Comparison of ENCODE assay signal across 8 mouse cellular contexts in genomic region chr17:83517280-83518015, GRCm38 (mm10). TPM values are rescaled to one million over a fixed set of nuclear protein-coding genes. Genes with fewer than 3 reads are reported as not detected.
DNase-seq lines count a peak whose midpoint lies in the region; ATAC-seq and TF ChIP-seq lines count a peak whose summit lies in the region.

TSS of gene Cox7a2l (minus strand) at chr17:83517330.

- no peaks in the 10 kb centered on the region for H3K9me3 ChIP-seq in kidney, embryonic 14.5 days (ENCODE audit: control insufficient read depth, low read length)
- no peaks in the 10 kb centered on the region for H3K9me3 ChIP-seq in intestine, postnatal 0 days (ENCODE audit: control insufficient read depth)
- no peaks in the 10 kb centered on the region for H3K9me3 ChIP-seq in liver, embryonic 16.5 days (replicated peaks; ENCODE audit: control insufficient read depth, low read length)

- intact Hi-C loops in gastrocnemius, postnatal 36 days (cut with DNase I), result loop anchor here (10.0 kb wide), 1 partner anchor 243 kb away; no protein-coding TSS in a partner anchor

- no peak for TF ChIP-seq CTCF in brain, embryonic 14.5 days (IDR thresholded peaks at IDR 0.05; ENCODE audit: borderline replicate concordance, extremely low read depth, insufficient read depth, insufficient read length)
- TF ChIP-seq CTCF in intestine, postnatal 0 days (IDR thresholded peaks at IDR 0.05; ENCODE audit: low read depth), result no peak

- ATAC-seq in kidney, embryonic 14.5 days (ENCODE audit: low FRiP score, low TSS enrichment), result no peak
- no peak for ATAC-seq in intestine, postnatal 0 days
- ATAC-seq in liver, embryonic 16.5 days (ENCODE audit: low read depth), result no peak

- 87% methylated on average over 8 of the region's 8 CpGs for WGBS in kidney, embryonic 14.5 days
- WGBS in intestine, postnatal 0 days, result 91% methylated on average over 8 of the region's 8 CpGs
- WGBS in liver, embryonic 16.5 days (ENCODE audit: insufficient replicate concordance), result 83% methylated on average over 8 of the region's 8 CpGs

- no peaks in the 10 kb centered on the region for H3K27me3 ChIP-seq in kidney, embryonic 14.5 days (ENCODE audit: control insufficient read depth, insufficient read depth, low read length)
- H3K27me3 ChIP-seq in intestine, postnatal 0 days (replicated peaks; ENCODE audit: control insufficient read depth, insufficient read depth, low read length), result no peaks in the 10 kb centered on the region
- no peaks in the 10 kb centered on the region for H3K27me3 ChIP-seq in liver, embryonic 16.5 days (ENCODE audit: control insufficient read depth, insufficient read depth, low read depth, low read length)

- H3K36me3 ChIP-seq in kidney, embryonic 14.5 days (ENCODE audit: control insufficient read depth, insufficient read depth, low read length), result no peaks in the 10 kb centered on the region
- no peaks in the 10 kb centered on the region for H3K36me3 ChIP-seq in intestine, postnatal 0 days (ENCODE audit: control insufficient read depth, insufficient read depth)
- H3K36me3 ChIP-seq in liver, embryonic 16.5 days (ENCODE audit: control insufficient read depth, insufficient read depth), result no peaks in the 10 kb centered on the region

- H3K27ac ChIP-seq in kidney, embryonic 14.5 days (ENCODE audit: low read depth, low read length), result no peak within 1 kb of the TSS
- no peak within 1 kb of the TSS for H3K27ac ChIP-seq in intestine, postnatal 0 days (ENCODE audit: low read depth, low read length)
- H3K27ac ChIP-seq in liver, embryonic 16.5 days (ENCODE audit: low read length), result no peak within 1 kb of the TSS

- H3K4me1 ChIP-seq in kidney, embryonic 14.5 days (ENCODE audit: control insufficient read depth, insufficient read depth, low read length), result peaks cover 15% of the 10 kb centered on the region; the same call in 1 of the 2 replicates
- peaks cover 4% of the 10 kb centered on the region; the same call in 1 of the 2 replicates for H3K4me1 ChIP-seq in intestine, postnatal 0 days (replicated peaks; ENCODE audit: control insufficient read depth, insufficient read depth, low read length)
- peaks cover 14% of the 10 kb centered on the region for H3K4me1 ChIP-seq in liver, embryonic 16.5 days (ENCODE audit: control insufficient read depth, low read depth, low read length)

- H3K9ac ChIP-seq in kidney, embryonic 14.5 days (ENCODE audit: low read depth, low read length), result no peak within 1 kb of the TSS
- H3K9ac ChIP-seq in intestine, postnatal 0 days (ENCODE audit: low read depth, low read length), result no peak within 1 kb of the TSS
- H3K9ac ChIP-seq in liver, embryonic 16.5 days (ENCODE audit: low read depth, low read length), result no peak within 1 kb of the TSS

- no peak for TF ChIP-seq POLR2A in brain, embryonic 14.5 days (IDR thresholded peaks at IDR 0.05; ENCODE audit: borderline replicate concordance, extremely low read depth, insufficient read depth, insufficient read length, poor library complexity, severe bottlenecking)

- DNase-seq in kidney, adult 18-20 months, result no peak
- DNase-seq in brain, embryonic 14.5 days (ENCODE audit: low read depth), result no peak
- no peak for DNase-seq in gastrocnemius, postnatal 36 days
- DNase-seq in telencephalon, adult 2 months (ENCODE audit: low read depth, low spot score), result peak; percentile 86
- DNase-seq in cerebellum, adult 9-11 months, result no peak

- H3K4me3 ChIP-seq in kidney, embryonic 14.5 days (ENCODE audit: low read length), result no peak within 1 kb of the TSS
- no peak within 1 kb of the TSS for H3K4me3 ChIP-seq in intestine, postnatal 0 days (ENCODE audit: low read depth, low read length)
- H3K4me3 ChIP-seq in liver, embryonic 16.5 days (ENCODE audit: low read depth, low read length), result no peak within 1 kb of the TSS

- H3K4me2 ChIP-seq in kidney, embryonic 14.5 days (replicated peaks; ENCODE audit: low read depth, low read length), result no peak within 1 kb of the TSS
- H3K4me2 ChIP-seq in intestine, postnatal 0 days (replicated peaks; ENCODE audit: low read depth), result no peak within 1 kb of the TSS
- H3K4me2 ChIP-seq in liver, embryonic 16.5 days (ENCODE audit: low read depth, low read length), result no peak within 1 kb of the TSS

RNA-seq across cellular contexts. Expression of gene Cox7a2l, which starts in this region (rescaled TPM):
- polyA plus RNA-seq in kidney, embryonic 14.5 days (2014; fragmentation: Nextera tagmentation; extraction: Ambion mirVana), result 199 and 214 TPM in 2 replicates
- 246 and 257 TPM in 2 replicates for polyA plus RNA-seq in brain, embryonic 14.5 days (2012; rRNA removed)
- total RNA-seq in gastrocnemius, postnatal 36 days (2021), result 100 to 1,000 TPM; 134 to 136 TPM
- polyA plus RNA-seq in intestine, postnatal 0 days (2015; fragmentation: Nextera tagmentation; extraction: Ambion mirVana), result 226 and 233 TPM in 2 replicates
- 61.0 and 63.5 TPM in 2 replicates for polyA plus RNA-seq in liver, embryonic 16.5 days (2015; fragmentation: Nextera tagmentation; extraction: Ambion mirVana)
